Mouse (Mus musculus) ES-E14 (cell line): ENCODE data around the gene Gpr107.

Experiments
- CHD2 ChIP-seq: IDR thresholded peaks from 2 replicates; pipeline ENCODE4 v1.6.1; 2014; ENCODE audit warnings: mild to moderate bottlenecking, low read depth, low read length, inconsistent platforms
- HCFC1 ChIP-seq: IDR thresholded peaks from 2 replicates; pipeline ENCODE4 v1.6.1; 2012; ENCODE audit warnings: low read length, inconsistent platforms, borderline replicate concordance; ENCODE audit not compliant: insufficient read depth
- ZC3H11A ChIP-seq: IDR thresholded peaks from 2 replicates; pipeline ENCODE4 v1.6.1; 2012; ENCODE audit warnings: low read depth, mild to moderate bottlenecking, inconsistent platforms, low read length, borderline replicate concordance
- ZNF384 ChIP-seq: IDR thresholded peaks from 2 replicates; pipeline ENCODE4 v1.6.1; 2012; ENCODE audit warnings: low read depth, low read length, inconsistent platforms

GRCm38 (mm10) chr2:31160147-31160920, 8.2 kb downstream of the Gpr107 start:
- TF ChIP-seq ZNF384 (no peak), ZC3H11A (no peak), HCFC1 (no peak), CHD2 (no peak)
